Mouse (Mus musculus) lung, adult 2 months (tissue): ENCODE results near the gene Ctnna3.

Source experiments
- CTCF ChIP-seq: fragments of 200-500 bp; IDR thresholded peaks from 2 replicates; pipeline ENCODE4 v1.5.1; 2011; ENCODE audit warnings: mild to moderate bottlenecking, low read length, control low read depth; ENCODE audit not compliant: insufficient read depth
- POLR2A ChIP-seq: fragments of 200-500 bp; IDR thresholded peaks from 2 replicates; pipeline ENCODE4 v1.6.1; 2011; ENCODE audit warnings: low read depth, mild to moderate bottlenecking, control low read depth, low read length, borderline replicate concordance; ENCODE audit errors: extremely low read depth

DNA sequence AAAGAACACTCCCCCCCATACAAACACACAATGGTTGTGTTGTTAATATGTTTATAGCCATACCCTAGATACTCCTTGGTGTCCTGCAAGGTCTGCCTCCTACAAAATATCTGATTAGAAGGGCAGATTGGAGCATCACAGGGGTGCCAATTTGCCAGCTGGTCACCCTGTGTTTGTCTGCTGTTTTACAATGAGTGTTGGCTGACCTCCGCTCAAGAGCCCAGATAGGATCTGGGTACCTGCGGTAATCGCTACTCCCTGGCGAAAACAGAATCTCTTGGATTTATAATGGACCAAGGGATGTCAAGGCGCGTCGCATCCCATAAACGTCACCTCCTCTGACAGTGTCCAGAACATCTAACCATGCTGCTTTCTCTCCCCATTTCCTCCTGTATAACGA lies 1457.0 kb downstream of the Ctnna3 start:
- TF ChIP-seq CTCF (no peak), POLR2A (no peak)
